Mouse (Mus musculus) ES-Bruce4 (cell line): ENCODE results near the gene F11r.

ENCODE experiments used
- EP300 ChIP-seq: IDR thresholded peaks from 2 replicates; pipeline ENCODE4 v1.6.1; 2011; ENCODE audit warnings: low read depth, low read length; ENCODE audit not compliant: insufficient read depth
- POLR2A ChIP-seq: IDR thresholded peaks from one replicate; pipeline ENCODE4 v1.8.1; 2011; ENCODE audit warnings: low read length; ENCODE audit not compliant: insufficient read depth

DNA sequence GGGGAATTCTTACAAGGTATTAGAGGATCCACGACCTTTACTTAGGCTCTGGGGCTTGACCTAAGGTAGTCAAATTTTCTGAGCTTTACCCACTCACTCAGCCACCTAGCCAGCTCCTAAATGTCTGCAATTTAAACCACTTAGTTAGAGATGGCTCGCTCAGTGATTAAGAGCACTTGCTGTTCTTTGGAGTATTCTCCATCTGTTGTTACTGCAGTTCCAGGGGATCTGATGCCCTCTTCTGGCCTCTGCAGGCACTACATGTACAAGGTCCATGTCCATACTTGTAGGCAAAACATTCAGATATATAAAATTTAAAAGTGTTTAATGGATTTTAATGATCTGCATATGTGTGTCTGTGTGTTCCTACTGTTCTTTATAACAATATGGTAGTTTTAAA lies 41.6 kb downstream of the F11r start:
- no peak for TF ChIP-seq EP300
- no peak for TF ChIP-seq POLR2A
